Mouse (Mus musculus) lung, embryonic 14.5 days (tissue): ENCODE data around the gene Olfr1383. TPM values are rescaled to one million over a fixed set of nuclear protein-coding genes. Genes with fewer than 3 reads are reported as not detected.
"Not testable (repeated sequence)": the region's sequence is repeated elsewhere in the genome, so short reads cannot be mapped to it uniquely, and the experiment has no call there.

Source experiments
- ATAC-seq: fragments of 200-750 bp; cut with Nextera tagmentation; 2 replicates; pipeline ENCODE4 v1.8.0; 2017; ENCODE audit warnings: mild to moderate bottlenecking, moderate TSS enrichment, moderate library complexity; ENCODE audit not compliant: insufficient read depth
- DNase-seq: peaks from one replicate; pipeline ENCODE4 v3.0.0-alpha.2; 2015
- H3K27ac ChIP-seq: fragments of 300-500 bp; sonication (generic); 2 replicates; pipeline ENCODE4 v1.5.1; 2014; ENCODE audit warnings: low read depth, mild to moderate bottlenecking, moderate library complexity
- H3K27me3 ChIP-seq: fragments of 300-500 bp; sonication (generic); 2 replicates; pipeline ENCODE4 v1.6.1; 2014; ENCODE audit warnings: low read length, control low read depth; ENCODE audit not compliant: insufficient read depth
- H3K36me3 ChIP-seq: fragments of 300-500 bp; sonication (generic); 2 replicates; pipeline ENCODE4 v1.6.1; 2014; ENCODE audit warnings: control low read depth; ENCODE audit not compliant: insufficient read depth
- H3K4me1 ChIP-seq: fragments of 300-500 bp; sonication (generic); 2 replicates; pipeline ENCODE4 v1.6.1; 2014; ENCODE audit warnings: antibody characterized with exemption, control low read depth; ENCODE audit not compliant: insufficient read depth
- H3K4me2 ChIP-seq: fragments of 300-500 bp; sonication (generic); 2 replicates; pipeline ENCODE4 v1.6.1; 2014; ENCODE audit warnings: mild to moderate bottlenecking
- H3K4me3 ChIP-seq: fragments of 300-500 bp; sonication (generic); 2 replicates; pipeline ENCODE4 v1.5.1; 2014; ENCODE audit warnings: low read depth, low read length
- H3K9ac ChIP-seq: fragments of 300-500 bp; sonication (generic); 2 replicates; pipeline ENCODE4 v1.6.1; 2014
- H3K9me3 ChIP-seq: fragments of 300-500 bp; sonication (generic); 2 replicates; pipeline ENCODE4 v1.6.1; 2016; ENCODE audit warnings: low read depth, low read length, control low read depth
- CTCF ChIP-seq: IDR thresholded peaks from 2 replicates; pipeline ENCODE4 v1.5.1; 2016; ENCODE audit warnings: antibody characterized with exemption, low read depth
- WGBS: fragments of 180-500 bp; shearing (Covaris S2); extraction: QIAGEN DNeasy Blood & Tissue Kit; methylation state at CpG from one replicate; pipeline ENCODE4 v1.1.7; 2014; 5-methylcytosine and 5-hydroxymethylcytosine counted together
- polyA plus RNA-seq: library from polyadenylated mRNA; unstranded; fragments of >200 nt; fragmentation: Nextera tagmentation; extraction: Ambion mirVana; gene quantifications from 2 replicates; pipeline ENCODE4 v1.2.1, GENCODE M21; 2014

Gene Olfr1383
- not detected in 2 replicates for polyA plus RNA-seq

DNA sequence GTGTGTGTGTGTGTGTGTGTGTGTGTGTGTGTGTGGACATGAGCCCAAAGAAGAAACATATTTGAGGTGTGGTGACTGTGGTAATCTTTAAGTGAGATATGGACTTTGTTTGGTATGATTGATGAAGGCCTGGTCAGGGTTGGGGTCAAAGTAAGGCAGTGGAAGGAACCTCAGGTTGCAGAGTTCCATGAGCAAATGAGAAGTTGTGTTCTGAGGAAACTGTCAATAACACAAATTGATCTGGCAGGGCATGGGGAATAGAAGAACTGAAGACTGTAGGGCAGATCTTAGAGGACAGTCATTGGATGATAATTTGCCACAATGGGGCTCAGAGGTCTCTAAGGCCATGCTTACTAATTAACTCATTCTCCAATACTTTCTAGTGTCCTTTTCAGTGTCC lies at the start of gene Olfr1383:
Gene Olfr1383 (plus strand): TSS at position 301 of the 400 bp plus-strand sequence.
- Histone ChIP-seq H3K4me3 (no peak within 1 kb of the TSS), H3K9me3 (no peaks in the 10 kb centered on the region), H3K9ac (no peak within 1 kb of the TSS), H3K36me3 (no peaks in the 10 kb centered on the region), H3K27me3 (no peaks in the 10 kb centered on the region), H3K4me1 (no peaks in the 10 kb centered on the region), H3K4me2 (no peak within 1 kb of the TSS), H3K27ac (no peak within 1 kb of the TSS)
- DNase-seq (no peak), ATAC-seq (no peak)
- TF ChIP-seq CTCF: no peak

DNA sequence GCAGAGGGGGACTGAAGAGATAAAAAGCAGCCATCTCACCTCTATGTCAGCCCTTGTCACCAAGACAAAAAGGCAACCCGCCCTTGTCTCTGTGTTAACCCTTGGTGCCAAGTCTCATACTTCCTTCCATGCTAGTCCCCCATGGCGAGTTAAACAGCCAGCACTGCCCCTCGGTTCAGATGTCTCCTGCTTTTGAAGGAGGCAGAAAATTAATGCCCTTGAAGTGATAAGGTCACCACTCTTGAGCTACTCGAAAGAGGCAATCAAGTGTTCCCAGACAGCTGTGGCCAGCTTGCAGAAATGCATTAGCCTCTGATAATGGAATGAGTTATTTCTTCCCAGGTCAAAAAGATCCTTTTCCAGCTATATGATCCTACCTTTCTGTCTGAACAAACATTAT lies 33.5 kb upstream of the Olfr1383 start:
- no peak overlapping the region for H3K9ac ChIP-seq
- no peaks in the 10 kb centered on the region for H3K4me1 ChIP-seq
- H3K9me3 ChIP-seq: no peaks in the 10 kb centered on the region
- H3K4me2 ChIP-seq: no peak overlapping the region
- H3K27me3 ChIP-seq: no peaks in the 10 kb centered on the region
- TF ChIP-seq CTCF: no peak
- H3K4me3 ChIP-seq: no peak overlapping the region
- H3K36me3 ChIP-seq: no peaks in the 10 kb centered on the region
- no peak for ATAC-seq
- no peak for DNase-seq
- 31% methylated on average over 4 of the region's 4 CpGs for WGBS
- no peak overlapping the region for H3K27ac ChIP-seq

DNA sequence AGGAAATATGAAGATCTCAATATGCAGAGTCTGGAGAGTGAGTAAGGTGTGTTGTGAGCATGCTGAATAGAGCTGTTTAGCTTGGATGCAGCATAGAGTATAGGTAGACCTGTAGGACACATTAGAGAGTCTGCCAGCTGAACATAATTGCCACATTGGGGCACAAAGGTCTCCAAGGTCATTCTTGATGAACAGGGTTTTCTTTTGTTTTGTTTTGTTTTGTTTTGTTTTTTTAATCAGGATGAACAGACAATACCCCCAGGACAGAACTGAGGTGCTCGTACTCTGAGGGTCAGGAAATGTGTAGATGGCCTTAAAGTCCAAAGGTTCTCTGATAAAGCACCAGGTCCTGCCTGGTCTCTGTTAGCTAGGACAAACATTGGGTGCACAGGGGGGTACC lies 30.7 kb upstream of the Olfr1383 start, which contains the start of gene Olfr1385:
Gene Olfr1385 (plus strand): TSS at position 301 of the 400 bp plus-strand sequence.
- H3K9me3 ChIP-seq, H3K4me1 ChIP-seq, H3K4me2 ChIP-seq, DNase-seq, ATAC-seq, H3K9ac ChIP-seq, H3K4me3 ChIP-seq, H3K27ac ChIP-seq, H3K36me3 ChIP-seq, H3K27me3 ChIP-seq: not testable (repeated sequence)
- 81% methylated on average over 1 of the region's 1 CpGs for WGBS

DNA sequence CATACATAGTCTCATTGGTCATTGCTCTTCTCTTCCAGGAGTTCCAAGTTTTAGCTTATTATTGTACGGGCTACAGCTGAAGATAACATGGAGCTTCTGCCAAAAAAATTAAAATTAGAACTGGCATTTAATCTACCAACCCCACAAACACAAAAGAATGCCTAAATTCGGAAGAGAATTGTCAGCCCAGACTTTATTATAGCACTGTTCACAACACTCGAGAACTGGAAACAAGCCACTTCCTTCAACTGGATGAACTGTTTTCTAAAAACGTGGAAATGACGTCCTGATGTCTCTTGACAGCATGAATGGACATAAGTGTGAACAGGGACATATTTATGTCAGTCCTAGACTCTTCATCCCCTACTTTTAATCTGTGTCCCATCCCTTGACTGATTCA lies 1.4 kb upstream of the Olfr1383 start:
- 54% methylated on average over 5 of the region's 5 CpGs for WGBS
- H3K27ac ChIP-seq: no peak overlapping the region
- H3K4me1 ChIP-seq: no peaks in the 10 kb centered on the region
- ATAC-seq (no peak), DNase-seq (no peak)
- no peak overlapping the region for H3K4me3 ChIP-seq
- no peak overlapping the region for H3K4me2 ChIP-seq
- H3K27me3 ChIP-seq: no peaks in the 10 kb centered on the region
- H3K9ac ChIP-seq: no peak overlapping the region
- TF ChIP-seq CTCF: no peak
- no peaks in the 10 kb centered on the region for H3K9me3 ChIP-seq
- H3K36me3 ChIP-seq: no peaks in the 10 kb centered on the region

DNA sequence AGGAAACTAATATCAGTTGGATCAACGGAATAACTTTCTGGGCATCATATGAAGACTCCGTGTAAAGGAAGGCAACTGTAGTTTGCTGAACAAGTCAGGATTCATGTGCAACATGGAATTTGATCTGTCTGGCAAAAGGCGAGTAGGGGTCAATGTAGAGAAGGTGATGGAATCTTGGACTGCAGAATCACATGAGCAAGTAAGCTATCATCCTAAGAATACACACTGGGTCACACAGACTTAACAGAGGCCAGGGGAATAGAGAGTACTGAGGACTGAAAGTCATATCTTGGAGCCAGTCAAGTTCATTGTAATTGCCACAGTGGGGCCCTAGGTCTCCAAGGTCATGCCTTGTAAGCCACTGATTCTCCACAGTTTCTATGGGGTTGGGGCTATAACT lies 8.5 kb downstream of the Olfr1383 start, which contains the start of gene Olfr1382:
Gene Olfr1382 (plus strand): TSS at position 301 of the 400 bp plus-strand sequence.
- no peaks in the 10 kb centered on the region for H3K27me3 ChIP-seq
- no peaks in the 10 kb centered on the region for H3K4me1 ChIP-seq
- H3K4me2 ChIP-seq: no peak within 1 kb of the TSS
- ATAC-seq (no peak), DNase-seq (no peak)
- H3K4me3 ChIP-seq: no peak within 1 kb of the TSS
- H3K9ac ChIP-seq: no peak within 1 kb of the TSS
- H3K36me3 ChIP-seq: no peaks in the 10 kb centered on the region
- H3K9me3 ChIP-seq: no peaks in the 10 kb centered on the region
- WGBS: 78% methylated on average over 3 of the region's 3 CpGs
- no peak for TF ChIP-seq CTCF
- H3K27ac ChIP-seq: no peak within 1 kb of the TSS

DNA sequence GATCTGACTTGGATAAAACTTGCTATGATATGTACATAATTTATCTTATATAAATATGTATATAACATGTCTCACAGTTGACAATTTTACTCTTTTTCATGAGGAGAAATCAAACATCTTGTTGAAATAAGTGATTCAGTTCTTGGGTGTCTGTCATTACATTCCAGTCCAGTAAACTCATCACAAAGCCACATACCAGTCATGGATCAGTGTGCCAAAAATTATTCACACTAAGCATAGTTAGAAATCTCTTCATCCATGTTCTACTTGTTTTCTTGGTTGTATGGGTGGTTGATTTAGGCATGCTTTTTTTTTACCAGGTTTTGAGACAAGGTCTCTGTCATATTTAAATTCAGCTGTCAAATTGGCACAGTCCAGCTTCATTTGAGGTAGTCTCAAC lies 13.3 kb downstream of the Olfr1383 start:
- no peak for TF ChIP-seq CTCF
- H3K4me1 ChIP-seq: no peaks in the 10 kb centered on the region
- DNase-seq: no peak
- no peak overlapping the region for H3K4me3 ChIP-seq
- H3K36me3 ChIP-seq: no peaks in the 10 kb centered on the region
- H3K27ac ChIP-seq: no peak overlapping the region
- H3K27me3 ChIP-seq: no peaks in the 10 kb centered on the region
- no peak overlapping the region for H3K9ac ChIP-seq
- no peak for ATAC-seq
- no peak overlapping the region for H3K4me2 ChIP-seq
- no peaks in the 10 kb centered on the region for H3K9me3 ChIP-seq

DNA sequence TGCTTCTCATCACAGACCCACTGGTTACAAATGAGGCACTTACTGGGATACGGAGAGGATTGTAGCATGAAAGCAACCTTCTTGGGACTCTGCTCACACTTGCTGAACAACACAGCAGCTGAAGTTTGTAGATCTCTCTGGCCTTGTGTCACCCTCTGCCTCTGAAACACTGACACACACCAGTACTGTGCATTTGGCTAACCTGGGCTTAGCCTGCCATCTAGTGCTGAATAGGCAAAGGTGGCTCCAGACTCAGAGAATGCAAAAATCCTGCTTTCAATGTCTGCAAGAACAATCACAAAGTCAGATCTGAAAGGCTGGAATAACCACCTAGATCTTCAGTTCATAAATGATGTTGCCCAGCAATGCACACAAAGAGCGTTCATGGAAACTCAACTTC lies 17.2 kb downstream of the Olfr1383 start:
- H3K27me3 ChIP-seq, H3K36me3 ChIP-seq, H3K9ac ChIP-seq, H3K4me3 ChIP-seq, ATAC-seq, H3K27ac ChIP-seq, H3K4me1 ChIP-seq, H3K9me3 ChIP-seq, H3K4me2 ChIP-seq: not testable (repeated sequence)
- WGBS: 83% methylated on average over 2 of the region's 2 CpGs
- DNase-seq: peak; percentile 8
- TF ChIP-seq CTCF: peak; percentile 24

DNA sequence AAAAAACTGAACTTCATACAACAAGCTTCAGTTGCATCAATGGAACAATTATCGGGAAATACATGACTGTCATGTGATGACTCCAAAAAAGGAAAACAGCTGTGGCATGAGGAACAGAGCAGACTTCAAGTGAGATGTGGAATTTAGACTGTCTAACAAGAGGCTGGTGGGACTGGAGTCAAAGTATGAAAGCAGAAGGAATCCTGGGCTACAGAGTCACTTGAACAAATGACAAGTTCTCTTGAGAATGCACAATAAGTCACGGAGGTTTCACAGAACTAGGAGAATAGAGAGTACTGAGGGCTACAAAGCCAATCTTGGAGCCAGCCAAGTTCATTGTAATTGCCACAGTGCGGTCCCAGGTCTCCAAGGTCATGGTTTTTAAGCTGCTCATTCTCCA lies 23.7 kb downstream of the Olfr1383 start, which contains the start of gene Olfr1381:
Gene Olfr1381 (plus strand): TSS at position 301 of the 400 bp plus-strand sequence.
- not testable (repeated sequence) for H3K9me3 ChIP-seq, H3K27me3 ChIP-seq, DNase-seq, H3K4me2 ChIP-seq, H3K36me3 ChIP-seq, H3K4me3 ChIP-seq, H3K9ac ChIP-seq, H3K4me1 ChIP-seq, H3K27ac ChIP-seq, ATAC-seq
- WGBS: 65% methylated on average over 3 of the region's 3 CpGs
